Mouse (Mus musculus): ENCODE measurements at regions not wholly inside any gene's neighbourhood (a gene's known extent, or its start where the extent isn't known, plus 50 kb on each side); places are given as distances from the start of the nearest gene placed in this dataset.

DNA sequence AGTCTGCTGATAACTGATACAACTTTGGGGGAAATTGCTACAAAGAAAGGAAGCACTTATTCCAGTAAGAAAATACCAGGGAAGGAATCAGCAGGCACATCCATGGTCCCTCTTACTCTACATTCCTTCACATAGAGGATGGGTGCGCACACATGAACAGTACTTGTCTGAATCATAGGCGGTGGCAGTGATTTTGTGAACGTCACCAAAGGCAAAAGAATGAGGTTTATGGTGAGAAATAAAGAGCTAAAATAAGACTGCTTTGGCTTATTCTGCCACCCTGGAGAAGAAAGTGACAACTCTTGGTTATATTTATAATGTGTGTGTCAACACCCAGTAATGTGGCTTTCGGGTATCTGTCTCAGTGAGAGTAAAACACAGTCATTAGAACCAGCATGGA lies 59.9 kb upstream of the Ccdc80 start:
- DNase-seq (ENCODE audit: low read depth) = no peak

DNA sequence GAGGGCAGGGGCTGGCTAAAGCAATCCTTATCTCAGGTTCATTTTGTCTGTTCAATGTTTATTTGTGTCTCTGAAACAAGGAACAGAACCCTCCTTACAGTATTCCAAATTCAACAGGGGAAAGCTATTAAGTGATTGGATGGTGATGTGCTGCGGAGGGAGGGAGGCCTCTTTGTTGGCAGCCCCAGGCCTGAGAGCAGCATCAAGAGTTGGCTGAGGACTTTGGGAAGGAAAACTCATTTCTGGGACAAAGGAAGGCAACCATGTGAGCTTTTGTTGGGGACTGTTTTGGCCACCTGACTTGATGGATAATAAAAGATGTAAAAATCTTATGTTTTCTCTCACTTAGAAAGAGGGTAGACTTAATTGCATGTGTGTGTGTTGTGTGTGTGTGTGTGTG lies 58.8 kb upstream of the Ccdc80 start:
- no peak for DNase-seq (ENCODE audit: low read depth)

DNA sequence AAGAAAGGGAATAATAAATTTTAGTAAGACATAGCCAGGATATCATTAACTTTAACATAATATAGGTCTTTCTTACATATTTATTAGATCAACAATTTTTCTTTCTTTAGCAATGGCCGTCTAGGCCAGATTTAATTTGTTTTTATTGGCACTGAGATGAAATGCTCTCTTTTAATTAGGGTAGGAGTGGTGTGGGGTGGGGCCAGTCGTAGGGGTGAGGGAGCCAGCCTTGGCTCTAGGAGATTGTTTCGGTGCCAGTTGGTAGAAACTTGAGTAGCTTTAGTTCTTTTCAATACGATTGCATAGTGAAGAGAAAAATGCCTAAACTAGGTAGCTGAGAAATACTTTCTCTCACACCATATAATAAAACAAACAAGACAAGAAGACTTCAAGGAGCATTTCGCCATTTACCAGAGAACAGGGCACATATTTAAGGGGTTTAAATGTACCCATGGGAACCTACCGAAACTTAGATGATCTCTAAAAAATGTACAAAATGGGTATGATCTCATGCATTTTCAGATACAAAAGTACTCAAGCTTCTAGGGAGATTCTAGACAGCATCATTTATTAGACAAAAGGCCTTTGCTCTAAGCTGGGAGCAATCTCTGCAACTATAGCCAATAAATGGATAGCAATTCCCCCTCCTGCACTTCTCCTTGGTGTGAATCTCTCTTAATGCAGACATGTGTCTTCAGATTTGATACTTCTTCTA lies 56.2 kb upstream of the Ccdc80 start:
- DNase-seq (ENCODE audit: low read depth) = no peak

DNA sequence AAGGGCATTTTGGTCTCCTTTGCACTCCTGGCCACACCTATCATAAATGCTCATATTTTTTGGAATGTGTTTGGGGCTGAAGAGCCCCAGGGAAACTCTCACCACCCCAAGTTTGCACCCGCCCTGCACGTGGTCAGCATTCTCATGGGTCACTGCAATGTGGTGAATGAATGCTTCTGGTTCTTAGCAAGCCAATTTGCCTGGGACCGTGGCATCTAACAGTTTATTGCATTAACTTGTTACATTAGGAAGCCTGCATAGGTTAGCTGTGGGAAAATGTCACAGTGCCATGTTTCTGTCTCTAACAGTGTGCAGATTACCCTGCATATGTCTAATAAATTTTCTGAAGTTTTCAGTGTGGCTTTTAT lies 55.7 kb upstream of the Ccdc80 start:
- no peak for DNase-seq (ENCODE audit: low read depth)

DNA sequence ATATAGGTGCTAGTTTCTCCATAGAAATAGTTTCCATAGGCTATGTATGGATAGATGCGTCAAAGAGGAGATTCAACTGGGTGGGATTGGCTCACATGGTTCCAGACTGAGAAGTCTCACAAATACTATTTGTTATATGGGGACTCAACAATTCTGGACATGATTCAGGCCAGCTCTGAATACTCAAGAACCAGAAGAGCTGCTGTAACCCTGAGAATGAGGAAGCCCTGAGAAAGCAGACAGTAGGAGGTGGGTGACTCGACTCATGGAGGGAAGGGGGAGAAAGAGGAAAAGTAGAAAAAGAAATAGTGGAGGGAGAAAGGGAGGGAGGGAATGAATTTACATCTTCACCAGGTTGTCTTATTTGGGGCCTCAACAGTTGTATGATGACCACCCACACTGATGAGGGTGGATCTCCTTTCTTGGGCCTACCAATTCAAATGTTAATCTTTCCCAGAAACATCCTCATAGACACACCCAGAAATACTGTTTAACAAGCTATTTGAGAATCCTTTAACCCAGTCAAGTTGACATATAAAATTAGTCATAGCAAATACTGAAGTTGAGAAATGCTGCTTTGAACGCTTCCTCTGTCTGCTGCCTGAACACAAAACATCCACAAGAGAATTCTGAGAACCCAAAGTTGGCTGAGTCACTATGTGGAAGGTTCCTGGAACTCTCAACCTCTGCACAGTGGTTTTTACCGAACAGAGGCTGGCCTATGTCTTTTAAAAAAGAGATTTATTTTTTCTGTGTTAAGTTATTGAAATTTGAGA lies 54.8 kb upstream of the Ccdc80 start:
- peak; percentile 85 for DNase-seq (ENCODE audit: low read depth)
